Mouse (Mus musculus) hindbrain, embryonic 14.5 days (tissue): Measurements from ENCODE around the gene Cdhr3. TPM values are rescaled to one million over a fixed set of nuclear protein-coding genes. Genes with fewer than 3 reads are reported as not detected.

Experiments used
- ATAC-seq: fragments of 200-750 bp; cut with Nextera tagmentation; 2 replicates; pipeline ENCODE4 v1.8.0; 2017; ENCODE audit warnings: moderate number of reproducible peaks, mild to moderate bottlenecking, moderate TSS enrichment, moderate library complexity; ENCODE audit not compliant: low FRiP score
- DNase-seq: peaks from one replicate; pipeline ENCODE4 v3.0.0-alpha.2; 2015; ENCODE audit warnings: low spot score
- H3K27ac ChIP-seq: fragments of 300-500 bp; sonication (generic); 2 replicates; pipeline ENCODE4 v1.5.1; 2014; ENCODE audit warnings: mild to moderate bottlenecking, moderate library complexity
- H3K27me3 ChIP-seq: fragments of 300-500 bp; sonication (generic); 2 replicates; pipeline ENCODE4 v1.6.1; 2014; ENCODE audit warnings: mild to moderate bottlenecking, low read length, mixed read lengths; ENCODE audit not compliant: control insufficient read depth, insufficient read depth
- H3K36me3 ChIP-seq: fragments of 300-500 bp; sonication (generic); replicated peaks from 2 replicates; pipeline ENCODE4 v1.6.1; 2014; ENCODE audit not compliant: control insufficient read depth, insufficient read depth
- H3K4me1 ChIP-seq: fragments of 300-500 bp; sonication (generic); replicated peaks from 2 replicates; pipeline ENCODE4 v1.6.1; 2014; ENCODE audit warnings: antibody characterized with exemption, low read length, mixed read lengths; ENCODE audit not compliant: control insufficient read depth, insufficient read depth
- H3K4me2 ChIP-seq: fragments of 300-500 bp; sonication (generic); replicated peaks from 2 replicates; pipeline ENCODE4 v1.6.1; 2014; ENCODE audit warnings: mild to moderate bottlenecking, moderate library complexity
- H3K4me3 ChIP-seq: fragments of 300-500 bp; sonication (generic); replicated peaks from 2 replicates; pipeline ENCODE4 v1.5.1; 2014; ENCODE audit warnings: mild to moderate bottlenecking, low read length
- H3K9ac ChIP-seq: fragments of 300-500 bp; sonication (generic); 2 replicates; pipeline ENCODE4 v1.6.1; 2014
- H3K9me3 ChIP-seq: fragments of 300-500 bp; sonication (generic); 2 replicates; pipeline ENCODE4 v1.6.1; 2016; ENCODE audit warnings: low read length; ENCODE audit not compliant: control insufficient read depth
- WGBS: fragments of 180-500 bp; shearing (Covaris S2); extraction: QIAGEN DNeasy Blood & Tissue Kit; methylation state at CpG from one replicate; pipeline ENCODE4 v1.1.7; 2014; 5-methylcytosine and 5-hydroxymethylcytosine counted together
- polyA plus RNA-seq: library from polyadenylated mRNA; unstranded; fragments of >200 nt; fragmentation: Nextera tagmentation; extraction: Ambion mirVana; gene quantifications from 2 replicates; pipeline ENCODE4 v1.2.1, GENCODE M21; 2014

Cdhr3 gene
- polyA plus RNA-seq, 1 experiment from 2014 or later = 0.32 TPM

DNA sequence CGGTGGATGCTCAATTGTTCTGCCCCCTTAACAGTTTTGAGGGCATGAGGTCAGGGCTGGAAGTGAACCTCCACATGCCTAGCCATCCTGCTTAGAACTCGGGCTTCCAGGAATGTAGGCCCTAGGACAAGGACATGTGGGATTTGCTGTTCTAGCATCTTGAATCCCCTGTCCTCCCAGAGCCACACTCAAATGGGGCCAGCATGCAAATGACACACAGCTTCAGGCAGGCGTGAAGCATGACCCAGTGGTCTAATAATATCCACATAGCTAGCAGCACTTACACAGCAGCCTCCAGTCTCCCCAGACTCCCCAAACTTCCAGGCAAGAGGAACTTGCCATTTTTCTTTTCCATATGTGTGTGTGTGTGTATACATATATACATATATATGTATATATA lies 3.3 kb upstream of the Cdhr3 start:
- Histone ChIP-seq H3K27me3 (no peaks in the 10 kb centered on the region), H3K4me1 (no peaks in the 10 kb centered on the region), H3K4me2 (no peak overlapping the region), H3K4me3 (no peak overlapping the region), H3K36me3 (no peaks in the 10 kb centered on the region), H3K9ac (no peak overlapping the region), H3K9me3 (no peaks in the 10 kb centered on the region), H3K27ac (no peak overlapping the region)
- ATAC-seq (no peak), DNase-seq (no peak)
- 59% methylated on average over 3 of the region's 3 CpGs for WGBS

DNA sequence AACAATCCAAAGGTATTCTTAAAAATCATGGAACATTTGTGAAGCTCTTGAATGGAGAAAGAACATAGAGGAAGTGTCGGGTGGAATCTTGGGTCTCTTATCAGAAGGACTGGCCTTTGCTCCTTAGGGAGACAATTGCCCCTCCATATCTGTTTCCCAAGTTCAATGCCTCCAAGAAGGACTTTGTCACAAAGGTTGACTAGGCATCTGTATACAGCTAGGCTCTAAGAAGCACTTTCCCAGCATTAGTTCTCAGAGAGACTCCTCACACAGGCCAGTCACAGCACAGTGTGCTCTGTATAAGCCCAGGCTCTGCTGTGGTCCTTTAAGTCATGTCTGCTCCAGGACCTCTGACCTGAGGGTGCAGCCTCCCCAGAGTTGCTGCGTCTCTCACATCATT lies 479 bp downstream of the Cdhr3 start:
- Histone ChIP-seq H3K27ac (no peak overlapping the region), H3K4me3 (no peak overlapping the region), H3K4me2 (no peak overlapping the region), H3K9ac (no peak overlapping the region), H3K36me3 (no peaks in the 10 kb centered on the region), H3K27me3 (no peaks in the 10 kb centered on the region; the same call in 1 of the 2 replicates), H3K4me1 (no peaks in the 10 kb centered on the region), H3K9me3 (no peaks in the 10 kb centered on the region)
- 75% methylated on average over 2 of the region's 2 CpGs for WGBS
- DNase-seq (no peak), ATAC-seq (no peak)

DNA sequence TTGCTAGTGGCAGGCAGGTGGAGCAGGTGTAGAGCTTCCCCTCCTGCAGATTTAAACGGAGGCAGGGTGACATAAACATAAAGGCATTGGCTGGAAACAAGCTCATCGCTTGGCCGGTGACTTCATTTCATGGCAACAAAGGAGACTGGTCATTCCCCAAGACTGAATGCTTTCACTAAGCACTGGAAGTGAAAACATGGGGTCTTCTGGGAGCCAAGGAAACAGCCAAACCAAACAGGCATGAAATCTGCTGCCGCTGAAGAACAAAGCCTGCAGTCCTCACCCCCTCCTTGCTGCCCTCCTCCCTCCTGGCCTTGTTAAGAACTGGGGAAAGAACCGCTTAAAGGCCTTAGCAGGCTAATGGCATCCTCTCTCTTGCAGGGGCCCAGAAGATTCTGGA lies 6.5 kb downstream of the Cdhr3 start:
- no peak overlapping the region for H3K4me3 ChIP-seq
- H3K9ac ChIP-seq = no peak overlapping the region
- H3K9me3 ChIP-seq = no peaks in the 10 kb centered on the region
- H3K27me3 ChIP-seq = no peaks in the 10 kb centered on the region; the same call in 1 of the 2 replicates
- H3K36me3 ChIP-seq = no peaks in the 10 kb centered on the region
- ATAC-seq (peak; percentile 70), DNase-seq (peak; percentile 61)
- 6% methylated on average over 5 of the region's 5 CpGs for WGBS
- no peak overlapping the region for H3K4me2 ChIP-seq
- H3K27ac ChIP-seq = no peak overlapping the region
- peaks cover 12% of the 10 kb centered on the region for H3K4me1 ChIP-seq

DNA sequence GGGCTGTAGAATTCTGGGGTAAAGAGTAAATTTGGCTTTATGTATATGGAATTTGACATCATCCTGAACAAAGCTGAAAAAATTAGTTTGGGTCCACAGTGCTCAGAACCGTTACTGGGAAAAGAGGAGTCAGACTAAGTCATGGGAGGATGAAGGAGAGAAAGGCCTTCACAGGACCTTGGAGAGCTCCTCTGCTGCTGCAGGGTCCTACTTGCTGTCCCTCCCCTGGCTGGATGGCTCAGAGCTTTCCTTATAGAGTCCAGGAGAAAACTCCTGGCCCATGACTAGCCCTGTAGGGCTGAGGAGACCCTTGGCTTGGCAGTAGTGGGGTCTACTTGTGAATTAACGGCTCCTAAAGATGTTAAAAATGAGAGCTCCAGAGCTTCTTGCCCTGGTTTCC lies 8.0 kb downstream of the Cdhr3 start:
- Histone ChIP-seq H3K9me3 (no peaks in the 10 kb centered on the region), H3K27me3 (no peaks in the 10 kb centered on the region; the same call in 1 of the 2 replicates), H3K27ac (no peak overlapping the region), H3K4me1 (peaks cover 12% of the 10 kb centered on the region), H3K9ac (no peak overlapping the region), H3K4me3 (no peak overlapping the region), H3K4me2 (no peak overlapping the region), H3K36me3 (no peaks in the 10 kb centered on the region)
- ATAC-seq (no peak), DNase-seq (no peak)
- 62% methylated on average over 2 of the region's 2 CpGs for WGBS

DNA sequence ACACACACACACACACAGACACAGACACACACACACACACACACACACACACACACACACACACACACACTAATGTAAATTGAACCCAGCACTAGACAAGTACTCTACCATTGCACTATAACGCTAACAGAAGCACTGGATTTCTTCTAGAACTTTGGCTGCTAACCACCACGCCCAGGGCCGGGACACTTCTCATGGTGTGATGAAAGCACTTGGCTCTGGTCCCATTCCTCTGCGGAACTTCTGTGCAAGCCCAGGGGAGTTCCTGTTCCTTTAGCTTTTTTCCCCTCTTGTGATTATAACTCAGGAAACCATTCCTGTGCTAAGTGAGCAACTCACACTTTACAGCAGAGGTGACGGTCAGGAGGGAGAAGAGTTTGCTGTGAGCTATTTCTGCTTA lies 9.3 kb downstream of the Cdhr3 start:
- Histone ChIP-seq H3K9me3 (no peaks in the 10 kb centered on the region), H3K4me1 (peaks cover 12% of the 10 kb centered on the region), H3K4me2 (no peak overlapping the region), H3K4me3 (no peak overlapping the region), H3K27ac (no peak overlapping the region), H3K27me3 (no peaks in the 10 kb centered on the region), H3K9ac (no peak overlapping the region), H3K36me3 (no peaks in the 10 kb centered on the region)
- ATAC-seq (no peak), DNase-seq (no peak)
- WGBS = 60% methylated on average over 5 of the region's 5 CpGs

DNA sequence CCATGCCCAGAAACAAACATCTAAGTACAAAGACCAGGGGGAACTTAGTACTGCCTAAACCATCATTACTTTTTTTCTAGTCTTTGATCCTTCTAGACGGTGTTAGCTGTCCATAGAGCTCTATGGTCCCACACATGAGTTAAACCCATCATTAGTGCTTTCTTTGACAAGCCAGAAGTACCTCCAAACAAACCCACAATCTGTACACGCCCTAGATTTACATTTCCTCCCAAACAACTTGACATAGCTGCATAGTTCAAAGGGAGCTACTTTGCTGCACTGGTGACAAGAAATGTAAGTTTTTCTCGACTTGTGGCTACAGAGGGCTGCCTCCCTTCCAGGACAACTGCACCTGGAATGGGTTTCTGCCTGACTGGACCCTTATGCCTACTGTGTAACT lies 16.4 kb downstream of the Cdhr3 start:
- H3K27ac ChIP-seq = no peak overlapping the region
- no peak overlapping the region for H3K4me3 ChIP-seq
- ATAC-seq = no peak
- 83% methylated on average over 3 of the region's 3 CpGs for WGBS
- H3K4me2 ChIP-seq = no peak overlapping the region
- peaks cover 19% of the 10 kb centered on the region for H3K4me1 ChIP-seq
- H3K27me3 ChIP-seq = no peaks in the 10 kb centered on the region
- no peaks in the 10 kb centered on the region for H3K36me3 ChIP-seq
- no peak for DNase-seq
- no peaks in the 10 kb centered on the region for H3K9me3 ChIP-seq
- no peak overlapping the region for H3K9ac ChIP-seq

DNA sequence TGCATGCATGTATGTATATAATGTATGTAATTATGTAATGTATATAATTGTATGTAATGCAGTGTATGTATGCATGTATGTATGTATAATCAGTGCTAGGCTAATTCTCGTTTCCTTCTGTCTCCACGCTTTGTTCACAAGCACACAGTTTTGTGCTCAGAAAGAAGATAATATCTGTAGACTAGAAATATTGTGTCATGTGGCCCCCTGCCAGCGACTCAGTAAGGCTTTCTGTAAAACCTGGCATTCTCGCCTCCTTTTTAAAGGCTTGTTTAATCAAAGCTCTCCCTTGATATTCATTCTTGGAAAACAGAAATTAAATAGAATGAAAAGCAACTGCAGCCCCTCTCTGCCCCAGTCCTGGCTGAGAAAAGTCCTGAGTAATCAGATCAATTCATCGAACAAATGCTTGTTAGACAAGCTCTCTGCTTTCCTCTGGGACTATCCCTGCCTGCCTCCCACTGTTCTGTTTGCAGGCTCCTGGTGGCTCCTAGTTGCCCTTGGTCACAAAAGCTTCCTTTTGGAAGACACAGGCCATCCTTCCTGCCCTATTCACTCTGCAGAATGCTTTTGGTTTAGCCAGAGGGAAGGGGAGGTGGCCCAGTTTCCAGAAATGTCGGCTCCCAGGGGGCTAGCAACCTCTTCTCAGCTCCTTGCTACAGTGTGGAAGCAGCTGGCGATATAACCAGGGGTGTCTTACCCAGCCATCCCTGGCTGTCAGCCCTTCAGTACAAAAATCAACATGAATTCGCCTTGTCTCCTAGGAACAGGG lies 20.6 kb downstream of the Cdhr3 start:
- peak overlapping the region; percentile 73 for H3K27ac ChIP-seq
- DNase-seq (peak; percentile 66), ATAC-seq (peak; percentile 58)
- H3K9ac ChIP-seq = no peak overlapping the region
- WGBS = 22% methylated on average over 8 of the region's 8 CpGs
- no peak overlapping the region for H3K4me3 ChIP-seq
- H3K4me1 ChIP-seq = peaks cover 21% of the 10 kb centered on the region
- H3K27me3 ChIP-seq = no peaks in the 10 kb centered on the region
- H3K4me2 ChIP-seq = no peak overlapping the region
- no peaks in the 10 kb centered on the region for H3K9me3 ChIP-seq
- H3K36me3 ChIP-seq = no peaks in the 10 kb centered on the region

DNA sequence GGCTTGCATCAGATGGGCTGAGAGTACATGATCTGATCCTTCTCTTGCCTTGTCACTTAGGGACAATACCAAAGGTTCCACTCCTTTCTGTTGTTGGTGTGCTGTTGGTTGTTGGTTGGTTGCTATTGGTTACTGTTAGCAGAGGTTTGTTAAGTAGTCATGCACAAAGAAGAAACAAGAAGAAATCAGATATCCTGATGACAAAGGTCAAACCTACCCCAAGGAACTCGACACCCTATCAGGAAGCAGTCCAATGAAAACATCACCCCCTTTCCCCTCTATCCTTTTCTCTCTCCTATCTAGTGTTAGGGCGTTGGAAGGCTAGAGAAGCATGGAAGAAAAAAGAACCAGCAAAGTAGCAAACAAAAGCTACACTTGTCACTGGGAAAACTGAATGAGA lies 23.7 kb downstream of the Cdhr3 start:
- Histone ChIP-seq H3K27me3 (no peaks in the 10 kb centered on the region), H3K4me3 (no peak overlapping the region), H3K4me1 (peaks cover 21% of the 10 kb centered on the region), H3K4me2 (no peak overlapping the region), H3K9ac (no peak overlapping the region), H3K36me3 (no peaks in the 10 kb centered on the region), H3K9me3 (no peaks in the 10 kb centered on the region), H3K27ac (no peak overlapping the region)
- ATAC-seq (no peak), DNase-seq (no peak)
- WGBS = 71% methylated on average over 2 of the region's 2 CpGs

DNA sequence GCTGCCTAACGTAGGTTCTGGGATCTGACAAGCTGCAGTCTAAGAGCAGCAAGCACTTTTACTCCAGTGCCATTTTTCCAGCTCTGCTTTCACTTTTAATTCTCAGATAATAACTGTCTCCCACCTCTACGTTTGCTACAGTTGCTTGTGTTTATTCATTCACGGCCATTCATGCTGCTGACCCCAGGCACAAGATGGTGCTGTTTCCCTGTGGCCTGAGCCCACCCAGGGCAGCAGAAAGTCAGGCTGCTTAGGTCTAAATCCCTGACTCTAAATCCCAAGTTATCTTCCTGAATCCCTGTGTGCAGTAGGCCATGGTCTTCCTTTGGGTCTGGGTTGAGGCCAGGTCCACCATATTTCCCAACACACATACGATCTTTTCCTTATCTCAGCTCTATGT lies 26.3 kb downstream of the Cdhr3 start:
- Histone ChIP-seq H3K36me3 (no peaks in the 10 kb centered on the region), H3K9me3 (no peaks in the 10 kb centered on the region), H3K9ac (no peak overlapping the region), H3K4me1 (peaks cover 15% of the 10 kb centered on the region), H3K4me2 (no peak overlapping the region), H3K4me3 (no peak overlapping the region), H3K27me3 (no peaks in the 10 kb centered on the region), H3K27ac (no peak overlapping the region)
- ATAC-seq (no peak), DNase-seq (no peak)
- 59% methylated on average over 4 of the region's 4 CpGs for WGBS

DNA sequence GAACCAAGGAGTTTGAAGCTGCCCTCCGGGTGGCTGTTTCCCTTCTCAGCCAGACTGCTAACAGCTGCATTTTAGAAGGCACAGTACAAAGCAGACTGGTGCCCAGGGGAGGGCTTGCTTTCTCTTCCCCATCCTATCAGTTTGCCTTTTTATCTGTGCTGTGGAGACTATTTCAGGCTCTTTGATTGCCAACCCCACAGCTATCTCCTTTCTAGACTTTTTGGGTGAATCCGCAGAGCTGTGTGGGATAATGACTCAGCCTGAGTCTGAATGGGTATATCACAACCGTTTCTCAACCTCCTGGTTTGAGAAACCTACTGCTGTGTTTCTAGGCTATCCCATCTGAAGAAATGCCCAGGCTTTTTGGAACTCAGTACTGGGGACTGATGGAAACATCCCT lies 27.5 kb downstream of the Cdhr3 start:
- 76% methylated on average over 3 of the region's 3 CpGs for WGBS

More for the DNA sequence above, 27.5 kb downstream of the Cdhr3 start:
- Histone ChIP-seq H3K4me3 (no peak overlapping the region), H3K4me2 (no peak overlapping the region), H3K27me3 (no peaks in the 10 kb centered on the region), H3K9ac (no peak overlapping the region), H3K27ac (no peak overlapping the region), H3K4me1 (peaks cover 14% of the 10 kb centered on the region), H3K9me3 (no peaks in the 10 kb centered on the region), H3K36me3 (no peaks in the 10 kb centered on the region)
- DNase-seq (no peak), ATAC-seq (no peak)
